16 mouse cellular contexts compared by ENCODE assay signal in the genomic region with DNA sequence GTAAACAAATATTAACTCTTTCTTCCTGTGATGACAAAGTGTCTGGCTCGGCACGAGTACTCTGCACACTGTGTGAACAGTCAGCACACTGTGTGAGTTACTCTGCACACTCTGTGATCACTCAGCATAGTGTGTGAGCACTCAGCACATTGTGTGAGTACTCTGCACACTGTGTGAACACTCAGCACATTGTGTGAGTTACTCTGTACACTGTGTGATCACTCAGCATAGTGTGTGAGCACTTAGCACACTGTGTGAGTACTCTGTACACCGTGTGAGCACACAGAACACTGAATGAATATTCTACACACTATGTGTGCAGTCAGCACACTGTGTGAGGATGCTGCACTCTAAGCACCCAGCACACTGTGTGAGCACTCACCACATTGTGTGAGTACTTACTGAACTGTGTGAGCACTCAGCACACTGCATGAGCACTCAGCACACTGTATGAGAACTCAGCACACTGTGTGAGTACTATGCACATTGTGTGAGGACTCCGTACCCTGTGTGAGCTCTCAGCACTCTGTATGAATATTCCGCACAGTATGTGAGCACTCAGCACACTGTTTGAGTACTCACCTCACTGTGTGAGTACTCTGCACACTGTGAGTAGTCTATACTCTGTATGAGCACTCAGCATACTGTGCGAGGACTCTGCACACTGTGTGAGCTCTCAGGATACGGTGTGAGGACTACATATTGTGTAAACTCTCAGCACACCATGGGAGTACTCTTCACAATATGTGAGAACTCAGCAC.
DNase-seq lines count a peak whose midpoint lies in the region; ATAC-seq lines count a peak whose summit lies in the region.
"Had no signal": no experiment of that assay in that cellular context is flagged by ENCODE, and none has a peak within 500 bp of the region (broad histone marks: within the 10 kb centered on the region; RNA-seq: fewer than 3 reads in every experiment).

No protein-coding gene starts in this region.

- H3K4me1 ChIP-seq in forebrain, embryonic 11.5 days (replicated peaks; ENCODE audit: control insufficient read depth, insufficient read depth, low read length), result no peaks in the 10 kb centered on the region
- no peaks in the 10 kb centered on the region for H3K4me1 ChIP-seq in forebrain, embryonic 12.5 days
- 0 out of 2 replicates have a peak, but pooled peaks cover 4% of the 10 kb centered on the region for H3K4me1 ChIP-seq in kidney, embryonic 15.5 days
- H3K4me1 ChIP-seq in neural tube, embryonic 14.5 days (ENCODE audit: control insufficient read depth, insufficient read depth, low read length), result no peaks in the 10 kb centered on the region
- H3K4me1 ChIP-seq: limb, embryonic 12.5 days; neural tube, embryonic 12.5 days had no signal

- no peak overlapping the region for H3K27ac ChIP-seq in forebrain, embryonic 11.5 days (ENCODE audit: low read depth, low read length)
- no peak overlapping the region for H3K27ac ChIP-seq in forebrain, embryonic 12.5 days
- H3K27ac ChIP-seq in kidney, embryonic 15.5 days, result no peak overlapping the region
- no peak overlapping the region for H3K27ac ChIP-seq in neural tube, embryonic 14.5 days (ENCODE audit: low read depth, low read length)
- H3K27ac ChIP-seq: left cerebral cortex, adult 2 months; limb, embryonic 12.5 days; neural tube, embryonic 12.5 days had no signal

- WGBS in forebrain, embryonic 11.5 days, result 88% methylated on average over 7 of the region's 7 CpGs
- 94% methylated on average over 7 of the region's 7 CpGs for WGBS in forebrain, embryonic 12.5 days
- 87% methylated on average over 7 of the region's 7 CpGs for WGBS in kidney, embryonic 15.5 days
- WGBS in neural tube, embryonic 14.5 days, result 92% methylated on average over 7 of the region's 7 CpGs

- no peaks in the 10 kb centered on the region for H3K27me3 ChIP-seq in forebrain, embryonic 11.5 days (ENCODE audit: control insufficient read depth, insufficient read depth, low read length)
- no peaks in the 10 kb centered on the region for H3K27me3 ChIP-seq in forebrain, embryonic 12.5 days
- no peaks in the 10 kb centered on the region for H3K27me3 ChIP-seq in kidney, embryonic 15.5 days
- no peaks in the 10 kb centered on the region for H3K27me3 ChIP-seq in neural tube, embryonic 14.5 days (ENCODE audit: control insufficient read depth, insufficient read depth, low read length)
- H3K27me3 ChIP-seq: CH12.LX; limb, embryonic 12.5 days; neural tube, embryonic 12.5 days had no signal

- H3K9ac ChIP-seq in forebrain, embryonic 11.5 days (ENCODE audit: low read length), result no peak overlapping the region
- H3K9ac ChIP-seq in forebrain, embryonic 12.5 days, result no peak overlapping the region
- H3K9ac ChIP-seq in kidney, embryonic 15.5 days, result no peak overlapping the region
- no peak overlapping the region for H3K9ac ChIP-seq in neural tube, embryonic 14.5 days (replicated peaks; ENCODE audit: low read depth, low read length)
- H3K9ac ChIP-seq: limb, embryonic 12.5 days; neural tube, embryonic 12.5 days had no signal

- DNase-seq in forebrain, embryonic 11.5 days (ENCODE audit: low spot score), result no peak
- DNase-seq in kidney, adult 18-20 months, result no peak
- DNase-seq in neural tube, embryonic 10.5 days (ENCODE audit: extremely low spot score, low spot score), result no peak
- no peak for DNase-seq in frontal cortex, postnatal 36 days (ENCODE audit: low spot score in 2 of 2)
- DNase-seq in adrenal gland, postnatal 25 days, result no peak
- DNase-seq: adrenal gland, postnatal 14 days; cerebellum, adult 8-10 months; kidney, adult 9 months; thymus, postnatal 14 days had no signal

- H3K4me3 ChIP-seq in forebrain, embryonic 11.5 days (ENCODE audit: low read depth, low read length), result no peak overlapping the region
- no peak overlapping the region for H3K4me3 ChIP-seq in forebrain, embryonic 12.5 days (replicated peaks)
- no peak overlapping the region for H3K4me3 ChIP-seq in kidney, embryonic 15.5 days (replicated peaks)
- no peak overlapping the region for H3K4me3 ChIP-seq in neural tube, embryonic 14.5 days (ENCODE audit: low read depth, low read length)
- H3K4me3 ChIP-seq: left cerebral cortex, adult 2 months; limb, embryonic 12.5 days; neural tube, embryonic 12.5 days had no signal

- H3K4me2 ChIP-seq in forebrain, embryonic 11.5 days (ENCODE audit: low read depth, low read length, severe bottlenecking), result no peak overlapping the region
- no peak overlapping the region for H3K4me2 ChIP-seq in forebrain, embryonic 12.5 days
- H3K4me2 ChIP-seq in kidney, embryonic 15.5 days, result no peak overlapping the region
- no peak overlapping the region for H3K4me2 ChIP-seq in neural tube, embryonic 14.5 days (ENCODE audit: low read depth, low read length)
- H3K4me2 ChIP-seq: limb, embryonic 12.5 days; neural tube, embryonic 12.5 days had no signal

- H3K36me3 ChIP-seq in forebrain, embryonic 11.5 days (ENCODE audit: control insufficient read depth, insufficient read depth, low read length), result no peaks in the 10 kb centered on the region
- no peaks in the 10 kb centered on the region for H3K36me3 ChIP-seq in forebrain, embryonic 12.5 days (replicated peaks)
- H3K36me3 ChIP-seq in kidney, embryonic 15.5 days, result no peaks in the 10 kb centered on the region
- no peaks in the 10 kb centered on the region for H3K36me3 ChIP-seq in neural tube, embryonic 14.5 days (ENCODE audit: control insufficient read depth, insufficient read depth, low read length)
- H3K36me3 ChIP-seq: limb, embryonic 12.5 days; neural tube, embryonic 12.5 days had no signal

- H3K9me3 ChIP-seq in forebrain, embryonic 11.5 days (ENCODE audit: control insufficient read depth, low read length), result no peaks in the 10 kb centered on the region
- no peaks in the 10 kb centered on the region for H3K9me3 ChIP-seq in forebrain, embryonic 12.5 days
- no peaks in the 10 kb centered on the region for H3K9me3 ChIP-seq in kidney, embryonic 15.5 days (replicated peaks)
- no peaks in the 10 kb centered on the region for H3K9me3 ChIP-seq in neural tube, embryonic 14.5 days (ENCODE audit: control insufficient read depth, low read length)
- H3K9me3 ChIP-seq: limb, embryonic 12.5 days; neural tube, embryonic 12.5 days had no signal

- ATAC-seq in forebrain, embryonic 11.5 days (replicated peaks; ENCODE audit: low FRiP score), result peak; percentile 53
- ATAC-seq in forebrain, embryonic 12.5 days (ENCODE audit: low FRiP score), result no peak
- peak; percentile 15; the same call in 1 of the 2 replicates for ATAC-seq in kidney, embryonic 15.5 days (replicated peaks; ENCODE audit: low FRiP score)
- ATAC-seq in neural tube, embryonic 14.5 days (ENCODE audit: low read depth), result peak; percentile 41; the same call in 1 of the 2 replicates
